Mouse (Mus musculus): ENCODE measurements around the gene Slc25a54. TPM values are rescaled to one million over a fixed set of nuclear protein-coding genes. Genes with fewer than 3 reads are reported as not detected.
A peak's percentile ranks its signal among the peaks of the same experiment; 100 is the strongest.

Slc25a54 gene
- polyA plus RNA-seq, 1 experiment, result not detected

GRCm38 (mm10) chr3:109155926-109156669 lies 75.8 kb downstream of the Slc25a54 start:
- Histone ChIP-seq H3K27me3 (replicated peaks) (no peaks in the 10 kb centered on the region), H3K4me3 (replicated peaks) (no peak overlapping the region), H3K9me3 (no peaks in the 10 kb centered on the region), H3K36me3 (replicated peaks; ENCODE audit: low read length) (peaks cover 71% of the 10 kb centered on the region), H3K4me1 (0 out of 2 replicates have a peak, but pooled peaks cover 3% of the 10 kb centered on the region)
- TF ChIP-seq GATA1 (IDR thresholded peaks at IDR 0.05; ENCODE audit: borderline replicate concordance, low read length) (no peak), FLI1 (IDR thresholded peaks at IDR 0.05; ENCODE audit: low read length) (no peak)

DNA sequence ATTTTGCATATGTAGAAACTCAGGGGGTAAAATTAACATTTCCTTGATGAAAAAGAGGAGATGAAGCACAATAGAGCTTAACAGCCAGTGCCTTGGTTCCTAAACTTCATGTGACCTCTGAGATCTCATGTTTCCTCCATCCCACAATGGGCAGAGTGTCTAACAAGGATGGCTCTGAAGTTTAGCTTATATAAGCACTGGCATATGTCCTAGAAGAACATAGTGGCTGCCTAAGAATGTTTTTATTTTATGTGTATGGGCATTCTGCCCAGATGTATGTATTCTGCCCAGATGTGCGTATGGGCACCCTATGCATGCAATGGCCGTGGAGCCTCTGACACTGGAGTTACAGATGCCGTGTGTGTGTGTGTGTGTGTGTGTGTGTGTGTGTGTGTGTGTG lies 77.2 kb downstream of the Slc25a54 start:
- Histone ChIP-seq H3K27me3 (replicated peaks) (no peaks in the 10 kb centered on the region), H3K36me3 (replicated peaks; ENCODE audit: low read length) (peaks cover 79% of the 10 kb centered on the region), H3K4me3 (replicated peaks) (no peak overlapping the region), H3K4me1 (0 out of 2 replicates have a peak, but pooled peaks cover 3% of the 10 kb centered on the region), H3K9me3 (no peaks in the 10 kb centered on the region)
- TF ChIP-seq FLI1 (IDR thresholded peaks at IDR 0.05; ENCODE audit: low read length), result no peak
- no peak for TF ChIP-seq GATA1 (IDR thresholded peaks at IDR 0.05; ENCODE audit: borderline replicate concordance, low read length)

GRCm38 (mm10) chr3:109164088-109164487 lies 83.8 kb downstream of the Slc25a54 start:
- Histone ChIP-seq H3K36me3 (replicated peaks; ENCODE audit: low read length) (peaks cover 87% of the 10 kb centered on the region), H3K4me3 (replicated peaks) (no peak overlapping the region), H3K9me3 (no peaks in the 10 kb centered on the region), H3K27me3 (replicated peaks) (peaks cover 3% of the 10 kb centered on the region), H3K4me1 (peaks cover 35% of the 10 kb centered on the region)
- TF ChIP-seq FLI1 (IDR thresholded peaks at IDR 0.05; ENCODE audit: low read length) (no peak), GATA1 (IDR thresholded peaks at IDR 0.05; ENCODE audit: borderline replicate concordance, low read length) (no peak)

- no peak overlapping the region for H3K4me3 ChIP-seq (replicated peaks)
- H3K9me3 ChIP-seq, result no peaks in the 10 kb centered on the region
- peaks cover 85% of the 10 kb centered on the region for H3K36me3 ChIP-seq (replicated peaks; ENCODE audit: low read length)
- TF ChIP-seq FLI1 (IDR thresholded peaks at IDR 0.05; ENCODE audit: low read length) (no peak), GATA1 (IDR thresholded peaks at IDR 0.05; ENCODE audit: borderline replicate concordance, low read length) (no peak)
- peaks cover 3% of the 10 kb centered on the region for H3K27me3 ChIP-seq (replicated peaks)
- H3K4me1 ChIP-seq, result peaks cover 40% of the 10 kb centered on the region
Observed at GRCm38 (mm10) chr3:109164644-109165043, 84.4 kb downstream of the Slc25a54 start.

DNA sequence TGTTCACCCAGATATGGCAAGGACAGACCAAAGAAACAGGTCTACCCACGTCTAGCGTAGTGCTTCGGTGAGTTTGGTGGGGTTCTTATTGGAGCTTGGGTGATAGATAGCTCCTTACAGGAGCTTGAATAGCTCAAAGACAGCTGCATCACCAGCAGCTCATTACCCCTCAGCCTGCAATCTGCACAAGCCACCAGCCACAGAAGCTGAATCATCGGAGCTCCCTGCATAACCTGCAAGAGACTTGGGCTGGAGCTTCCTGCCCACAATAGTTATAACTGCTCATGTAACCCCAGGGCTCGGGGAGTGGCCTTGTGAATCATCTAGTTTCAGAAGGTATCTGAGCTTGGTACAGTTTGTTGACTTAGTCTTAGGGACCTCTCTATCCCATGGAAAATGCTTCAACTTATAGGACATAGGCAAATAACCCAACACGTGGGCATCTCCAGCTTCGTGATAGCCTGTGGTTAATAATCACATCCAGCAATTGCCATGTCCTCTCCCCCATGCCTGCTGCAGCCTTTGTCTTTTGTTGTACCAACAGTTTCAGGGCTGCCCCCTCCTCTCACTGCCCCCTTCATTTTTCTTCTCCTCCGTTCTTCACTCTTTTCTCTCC lies 85.1 kb downstream of the Slc25a54 start:
- peaks cover 85% of the 10 kb centered on the region for H3K36me3 ChIP-seq (replicated peaks; ENCODE audit: low read length)
- no peak for TF ChIP-seq FLI1 (IDR thresholded peaks at IDR 0.05; ENCODE audit: low read length)
- no peak for TF ChIP-seq GATA1 (IDR thresholded peaks at IDR 0.05; ENCODE audit: borderline replicate concordance, low read length)
- peak overlapping the region; percentile 26 for H3K4me3 ChIP-seq (replicated peaks)
- peaks cover 3% of the 10 kb centered on the region for H3K27me3 ChIP-seq (replicated peaks)
- no peaks in the 10 kb centered on the region for H3K9me3 ChIP-seq
- H3K4me1 ChIP-seq, result peaks cover 47% of the 10 kb centered on the region

Other genes starting within 250 kb of the Slc25a54 start
- gene Stxbp3, start 239.9 kb upstream of the Slc25a54 start, polyA plus RNA-seq (2012; ENCODE audit: insufficient read depth, low replicate concordance), result 4.2 and 9.1 TPM in 2 replicates
- 0.04 TPM in 1 of 2 replicates, not detected in the other for gene Fndc7, start 190.5 kb upstream of the Slc25a54 start, polyA plus RNA-seq (2012; ENCODE audit: insufficient read depth, low replicate concordance)
- gene Prpf38b, start 168.7 kb upstream of the Slc25a54 start, polyA plus RNA-seq (2012; ENCODE audit: insufficient read depth, low replicate concordance), result 34.3 and 74.4 TPM in 2 replicates
- not detected in 2 replicates for gene Henmt1, start 140.6 kb upstream of the Slc25a54 start, polyA plus RNA-seq (2012; ENCODE audit: insufficient read depth, low replicate concordance)
- 8.5 TPM in 1 of 2 replicates, not detected in the other for gene Gm9857, start 140.0 kb upstream of the Slc25a54 start, polyA plus RNA-seq (2012; ENCODE audit: insufficient read depth, low replicate concordance)
- 0.28 and 0.58 TPM in 2 replicates for gene Fam102b, start 52.9 kb upstream of the Slc25a54 start, polyA plus RNA-seq (2012; ENCODE audit: insufficient read depth, low replicate concordance)
- 6.3 and 10.0 TPM in 2 replicates for gene Slc25a24, start 42.7 kb downstream of the Slc25a54 start, polyA plus RNA-seq (2012; ENCODE audit: insufficient read depth, low replicate concordance)

All from megakaryocyte, embryonic 14.5 days (primary cell).